Mouse (Mus musculus) cerebellum, adult 2 months (tissue): ENCODE data around the gene L3mbtl4.

Experiments
- CTCF ChIP-seq: fragments of 200-500 bp; IDR thresholded peaks from 2 replicates; pipeline ENCODE4 v1.5.1; 2011; ENCODE audit warnings: low read depth, mild to moderate bottlenecking, control low read depth, low read length, moderate library complexity, borderline replicate concordance; ENCODE audit not compliant: insufficient read depth
- POLR2A ChIP-seq: fragments of 200-500 bp; IDR thresholded peaks from 2 replicates; pipeline ENCODE4 v1.6.1; 2011; ENCODE audit warnings: low read length, control low read depth, borderline replicate concordance; ENCODE audit not compliant: insufficient read depth

DNA sequence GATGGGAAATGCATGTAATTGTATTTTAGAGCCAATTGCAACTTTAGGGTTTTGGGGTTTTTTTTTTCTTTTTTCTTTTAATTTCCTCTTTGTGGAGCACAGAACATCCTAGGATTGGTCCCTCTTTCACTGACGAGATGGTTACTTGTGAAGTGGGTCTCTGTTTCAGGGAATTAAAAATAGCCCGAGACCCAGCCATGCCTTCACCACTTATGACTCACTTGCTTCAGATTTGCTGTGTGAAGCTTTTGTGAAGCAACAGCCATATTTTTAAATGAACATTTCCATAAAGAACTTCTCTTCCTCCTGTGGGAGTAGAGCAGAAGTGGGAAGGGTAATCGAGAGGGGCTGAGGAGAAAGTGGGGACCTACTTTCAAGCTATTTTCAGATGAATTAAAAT is 485.3 kb downstream of the L3mbtl4 start:
- TF ChIP-seq CTCF (no peak), POLR2A (no peak)
